Mouse (Mus musculus) MEL (cell line): ENCODE results near the gene Inip. TPM values are rescaled to one million over a fixed set of nuclear protein-coding genes. Genes with fewer than 3 reads are reported as not detected.

Experiments
- DNase-seq: peaks from one replicate; pipeline ENCODE4 v3.0.0; 2011; ENCODE audit warnings: low read depth, low spot score
- H3K27ac ChIP-seq: 2 replicates; pipeline ENCODE4 v1.5.1; 2012; ENCODE audit warnings: low read depth, mild to moderate bottlenecking, control low read depth, low read length, moderate library complexity; ENCODE audit not compliant: control insufficient read depth
- H3K27me3 ChIP-seq, 2 experiments: fragments of 150-350 bp in 1 of 2; sonication (generic) in 1 of 2; 2 replicates each; pipeline ENCODE4 v1.6.1; 2012; ENCODE audit warnings: low read length in 2 of 2, mild to moderate bottlenecking in 2 of 2, improper control_type of control experiment in 1 of 2, moderate library complexity in 1 of 2; ENCODE audit not compliant: insufficient read depth in 2 of 2, control insufficient read depth in 1 of 2
- H3K36me3 ChIP-seq, 2 experiments: 2 replicates each; pipeline ENCODE4 v1.6.1; 2012 to 2014; ENCODE audit warnings: low read length in 2 of 2, improper control_type of control experiment in 1 of 2, inconsistent platforms in 1 of 2, mild to moderate bottlenecking in 1 of 2; ENCODE audit not compliant: insufficient read depth in 2 of 2, control insufficient read depth in 1 of 2
- H3K4me1 ChIP-seq, 2 experiments: fragments of 150-350 bp in 1 of 2; sonication (generic) in 1 of 2; 2 replicates each; pipeline ENCODE4 v1.6.1; 2012; ENCODE audit warnings: low read length in 2 of 2, improper control_type of control experiment in 1 of 2, mild to moderate bottlenecking in 1 of 2; ENCODE audit not compliant: insufficient read depth in 2 of 2, control insufficient read depth in 1 of 2
- H3K4me3 ChIP-seq, 2 experiments: fragments of 150-350 bp in 1 of 2; sonication (generic) in 1 of 2; 2 replicates each; pipeline ENCODE4 v1.5.1; 2012; ENCODE audit warnings: low read depth in 2 of 2, low read length in 2 of 2, mild to moderate bottlenecking in 2 of 2, moderate library complexity in 2 of 2, control low read depth in 1 of 2, improper control_type of control experiment in 1 of 2; ENCODE audit not compliant: control insufficient read depth in 1 of 2, insufficient read depth in 1 of 2
- H3K79me2 ChIP-seq: 2 replicates; pipeline ENCODE4 v1.6.1; 2012; ENCODE audit warnings: mild to moderate bottlenecking, low read length, moderate library complexity; ENCODE audit not compliant: control insufficient read depth, poor library complexity, insufficient read depth
- H3K9ac ChIP-seq: 2 replicates; pipeline ENCODE4 v1.6.1; 2012; ENCODE audit warnings: low read depth, mild to moderate bottlenecking, control low read depth, low read length, moderate library complexity; ENCODE audit not compliant: control insufficient read depth, poor library complexity, severe bottlenecking
- H3K9me3 ChIP-seq: fragments of 150-350 bp; sonication (generic); replicated peaks from 2 replicates; pipeline ENCODE4 v1.6.1; 2012; ENCODE audit warnings: mild to moderate bottlenecking, low read length, improper control_type of control experiment, moderate library complexity; ENCODE audit not compliant: insufficient read depth
- CTCF ChIP-seq, 3 experiments: IDR thresholded peaks in 2 of 3; conservative IDR thresholded peaks in 1 of 3; 2 replicates each; pipeline ENCODE4 v1.5.1; 2011 to 2012; ENCODE audit warnings: low read length in 3 of 3, low read depth in 2 of 3, mild to moderate bottlenecking in 2 of 3, improper control_type of control experiment in 1 of 3, inconsistent platforms in 1 of 3, mixed read lengths in 1 of 3, moderate library complexity in 1 of 3; ENCODE audit not compliant: control insufficient read depth in 1 of 3, insufficient read depth in 1 of 3, poor library complexity in 1 of 3, severe bottlenecking in 1 of 3
- HCFC1 ChIP-seq: IDR thresholded peaks from 2 replicates; pipeline ENCODE4 v1.6.1; 2012; ENCODE audit warnings: low read depth, mild to moderate bottlenecking, inconsistent platforms, low read length, improper control_type of control experiment, moderate library complexity
- MAZ ChIP-seq: IDR thresholded peaks from 2 replicates; pipeline ENCODE4 v1.6.1; 2012; ENCODE audit warnings: low read depth, mild to moderate bottlenecking, inconsistent platforms, low read length, improper control_type of control experiment
- MEF2A ChIP-seq: IDR thresholded peaks from 2 replicates; pipeline ENCODE4 v1.6.1; 2014; ENCODE audit warnings: low read depth, mild to moderate bottlenecking, inconsistent platforms, low read length, improper control_type of control experiment; ENCODE audit not compliant: poor library complexity, insufficient replicate concordance, severe bottlenecking; ENCODE audit errors: extremely low read depth
- MXI1 ChIP-seq: IDR thresholded peaks from 2 replicates; pipeline ENCODE4 v1.6.1; 2011; ENCODE audit warnings: mild to moderate bottlenecking, low read depth, low read length, improper control_type of control experiment
- MYB ChIP-seq: IDR thresholded peaks from 2 replicates; pipeline ENCODE4 v1.6.1; 2011; ENCODE audit warnings: mild to moderate bottlenecking, low read depth, low read length, improper control_type of control experiment
- POLR2A ChIP-seq, 2 experiments: IDR thresholded peaks; 2 replicates each; pipeline ENCODE4 v1.6.1; 2011 to 2012; ENCODE audit warnings: low read length in 2 of 2, mild to moderate bottlenecking in 2 of 2, control low read depth in 1 of 2, improper control_type of control experiment in 1 of 2, low read depth in 1 of 2, moderate library complexity in 1 of 2; ENCODE audit not compliant: control insufficient read depth in 1 of 2, insufficient read depth in 1 of 2, poor library complexity in 1 of 2
- POLR2AphosphoS2 ChIP-seq: IDR thresholded peaks from 2 replicates; pipeline ENCODE4 v1.6.1; 2011; ENCODE audit warnings: low read length, improper control_type of control experiment
- RCOR1 ChIP-seq: IDR thresholded peaks from 2 replicates; pipeline ENCODE4 v1.6.1; 2012; ENCODE audit warnings: low read depth, mild to moderate bottlenecking, inconsistent platforms, low read length, improper control_type of control experiment
- SIN3A ChIP-seq: IDR thresholded peaks from 2 replicates; pipeline ENCODE4 v1.6.1; 2012; ENCODE audit warnings: low read length, improper control_type of control experiment, inconsistent platforms
- SMC3 ChIP-seq: IDR thresholded peaks from 2 replicates; pipeline ENCODE4 v1.6.1; 2011; ENCODE audit warnings: low read depth, low read length, improper control_type of control experiment
- TAL1 ChIP-seq: IDR thresholded peaks from 2 replicates; pipeline ENCODE4 v1.6.1; 2012; ENCODE audit warnings: mild to moderate bottlenecking, inconsistent platforms, low read length, moderate library complexity, mixed read lengths
- TBP ChIP-seq: IDR thresholded peaks from 2 replicates; pipeline ENCODE4 v1.8.0; 2011; ENCODE audit warnings: low read depth, low read length, improper control_type of control experiment
- TCF12 ChIP-seq: IDR thresholded peaks from 2 replicates; pipeline ENCODE4 v1.6.1; 2014; ENCODE audit warnings: low read depth, mild to moderate bottlenecking, inconsistent platforms, low read length, improper control_type of control experiment, moderate library complexity
- UBTF ChIP-seq: IDR thresholded peaks from 2 replicates; pipeline ENCODE4 v1.6.1; 2012; ENCODE audit warnings: low read depth, mild to moderate bottlenecking, inconsistent platforms, low read length, improper control_type of control experiment, moderate library complexity, borderline replicate concordance; ENCODE audit not compliant: insufficient read depth
- USF1 ChIP-seq: IDR thresholded peaks from 2 replicates; pipeline ENCODE4 v1.6.1; 2014; ENCODE audit warnings: low read depth, mild to moderate bottlenecking, inconsistent platforms, low read length, improper control_type of control experiment, moderate library complexity
- ZC3H11A ChIP-seq: IDR thresholded peaks from 2 replicates; pipeline ENCODE4 v1.6.1; 2012; ENCODE audit warnings: low read depth, mild to moderate bottlenecking, inconsistent platforms, low read length, improper control_type of control experiment
- ZKSCAN1 ChIP-seq: IDR thresholded peaks from 2 replicates; pipeline ENCODE4 v1.6.1; 2012; ENCODE audit warnings: low read depth, mild to moderate bottlenecking, inconsistent platforms, low read length, improper control_type of control experiment, moderate library complexity
- ZMIZ1 ChIP-seq: IDR thresholded peaks from 2 replicates; pipeline ENCODE4 v1.6.1; 2012; ENCODE audit warnings: low read depth, mild to moderate bottlenecking, inconsistent platforms, low read length, improper control_type of control experiment, moderate library complexity
- ZNF384 ChIP-seq: IDR thresholded peaks from 2 replicates; pipeline ENCODE4 v1.6.1; 2012; ENCODE audit warnings: low read depth, mild to moderate bottlenecking, inconsistent platforms, low read length, improper control_type of control experiment
- polyA plus RNA-seq, 2 experiments: library from polyadenylated mRNA; stranded (reverse) in 1 of 2; unstranded in 1 of 2; fragments of >175 nt in 1 of 2; fragments of >200 nt in 1 of 2; gene quantifications; 2 replicates each; pipeline versions ENCODE4 v1.2.1 to v1.2.4; 2012; ENCODE audit warnings: low replicate concordance in 2 of 2, low read depth in 1 of 2; ENCODE audit not compliant: insufficient read length in 2 of 2, insufficient read depth in 1 of 2, missing spikeins in 1 of 2
- total RNA-seq: library from RNA; depleted of rRNA; stranded (reverse); fragments of 300-350 nt; gene quantifications from 2 replicates; pipeline ENCODE4 v1.2.3, GENCODE M21; 2012

Inip gene
- total and polyA plus RNA-seq, 3 experiments = 42.4 to 50.3 TPM; not detected in 1

DNA sequence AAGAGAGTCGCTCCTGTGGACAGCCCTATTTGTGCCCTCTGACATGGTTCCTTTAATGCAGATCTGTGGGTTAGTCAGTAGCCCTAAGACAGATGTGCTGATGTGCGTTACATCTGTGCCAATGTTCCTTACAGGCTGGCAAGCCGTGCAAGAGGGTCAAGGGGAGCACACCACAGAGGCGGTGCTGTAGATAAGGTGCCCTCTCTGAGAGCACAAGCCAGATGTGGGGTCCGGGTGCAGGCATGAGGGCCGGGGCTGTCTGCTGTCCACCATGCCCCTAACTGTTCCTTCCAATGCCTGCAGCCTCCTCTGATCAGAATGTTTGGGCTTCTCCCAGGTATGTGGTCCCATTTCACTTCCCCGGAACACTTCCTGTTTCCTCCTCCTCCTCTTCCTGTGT is 36.4 kb downstream of the Inip start:
- Histone ChIP-seq H3K27ac (no peak overlapping the region), H3K4me3 (no peak overlapping the region), H3K4me1 (peaks cover 11 to 20% of the 10 kb centered on the region in 2 experiments), H3K9me3 (no peaks in the 10 kb centered on the region), H3K27me3 (no peaks in the 10 kb centered on the region), H3K9ac (no peak overlapping the region), H3K79me2 (no peaks in the 10 kb centered on the region), H3K36me3 (peaks cover 0 to 26% of the 10 kb centered on the region in 2 experiments; a peak in 2 of 4 replicates)
- no peak for DNase-seq
- TF ChIP-seq TCF12 (no peak), HCFC1 (no peak), MEF2A (no peak), ZC3H11A (no peak), CTCF (IDR thresholded peaks at IDR 0.05 in 2 of 3, conservative IDR thresholded peaks at IDR 0.05 in 1 of 3; ENCODE audit: control insufficient read depth in 1 of 3, insufficient read depth in 1 of 3, low read depth in 2 of 3, low read length in 3 of 3, poor library complexity in 1 of 3, severe bottlenecking in 1 of 3) (no peak), TBP (no peak), TAL1 (no peak), ZKSCAN1 (no peak), POLR2AphosphoS2 (no peak), MYB (no peak)

DNA sequence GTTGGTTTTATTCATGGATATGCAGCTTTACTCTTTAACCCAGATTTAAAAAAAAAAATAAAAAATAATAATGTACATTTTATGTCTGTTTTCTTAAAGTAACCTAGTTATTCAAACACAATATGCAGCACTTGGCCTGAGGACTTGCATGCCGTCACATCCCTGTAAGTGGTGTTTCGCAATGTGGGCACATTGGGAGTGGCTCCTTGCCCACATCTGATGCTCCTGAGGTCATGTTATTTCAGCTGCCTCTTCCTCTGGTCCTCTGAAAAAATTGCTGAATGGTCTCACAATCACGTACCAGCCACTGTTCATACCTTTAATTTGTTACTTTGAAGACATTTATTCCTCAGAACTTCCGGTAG is 40.0 kb downstream of the Inip start:
- no peak for DNase-seq
- H3K79me2 ChIP-seq = no peaks in the 10 kb centered on the region
- H3K4me1 ChIP-seq = peaks cover 4 to 10% of the 10 kb centered on the region in 2 experiments
- H3K27me3 ChIP-seq = no peaks in the 10 kb centered on the region
- no peak overlapping the region for H3K27ac ChIP-seq
- no peaks in the 10 kb centered on the region for H3K9me3 ChIP-seq
- no peak for TF ChIP-seq POLR2A (IDR thresholded peaks at IDR 0.05; ENCODE audit: control insufficient read depth in 1 of 2, insufficient read depth in 1 of 2, low read depth in 1 of 2, low read length in 2 of 2, poor library complexity in 1 of 2)
- TF ChIP-seq SMC3 = no peak
- no peak for TF ChIP-seq USF1
- no peak for TF ChIP-seq ZMIZ1
- no peak for TF ChIP-seq ZNF384
- TF ChIP-seq ZKSCAN1 = no peak
- TF ChIP-seq MAZ = no peak
- no peak for TF ChIP-seq MXI1
- TF ChIP-seq UBTF = no peak
- TF ChIP-seq RCOR1 = no peak
- no peak for TF ChIP-seq TCF12
- TF ChIP-seq SIN3A = no peak
- H3K9ac ChIP-seq = no peak overlapping the region
- H3K36me3 ChIP-seq = peaks cover 0 to 8% of the 10 kb centered on the region in 2 experiments; a peak in 2 of 4 replicates
- no peak overlapping the region for H3K4me3 ChIP-seq
